Mouse (Mus musculus): ENCODE results near the gene Eif3i. TPM values are rescaled to one million over a fixed set of nuclear protein-coding genes. Genes with fewer than 3 reads are reported as not detected.

Gene Eif3i
- polyA plus RNA-seq (2012; rRNA removed), result 354 and 450 TPM in 2 replicates

DNA sequence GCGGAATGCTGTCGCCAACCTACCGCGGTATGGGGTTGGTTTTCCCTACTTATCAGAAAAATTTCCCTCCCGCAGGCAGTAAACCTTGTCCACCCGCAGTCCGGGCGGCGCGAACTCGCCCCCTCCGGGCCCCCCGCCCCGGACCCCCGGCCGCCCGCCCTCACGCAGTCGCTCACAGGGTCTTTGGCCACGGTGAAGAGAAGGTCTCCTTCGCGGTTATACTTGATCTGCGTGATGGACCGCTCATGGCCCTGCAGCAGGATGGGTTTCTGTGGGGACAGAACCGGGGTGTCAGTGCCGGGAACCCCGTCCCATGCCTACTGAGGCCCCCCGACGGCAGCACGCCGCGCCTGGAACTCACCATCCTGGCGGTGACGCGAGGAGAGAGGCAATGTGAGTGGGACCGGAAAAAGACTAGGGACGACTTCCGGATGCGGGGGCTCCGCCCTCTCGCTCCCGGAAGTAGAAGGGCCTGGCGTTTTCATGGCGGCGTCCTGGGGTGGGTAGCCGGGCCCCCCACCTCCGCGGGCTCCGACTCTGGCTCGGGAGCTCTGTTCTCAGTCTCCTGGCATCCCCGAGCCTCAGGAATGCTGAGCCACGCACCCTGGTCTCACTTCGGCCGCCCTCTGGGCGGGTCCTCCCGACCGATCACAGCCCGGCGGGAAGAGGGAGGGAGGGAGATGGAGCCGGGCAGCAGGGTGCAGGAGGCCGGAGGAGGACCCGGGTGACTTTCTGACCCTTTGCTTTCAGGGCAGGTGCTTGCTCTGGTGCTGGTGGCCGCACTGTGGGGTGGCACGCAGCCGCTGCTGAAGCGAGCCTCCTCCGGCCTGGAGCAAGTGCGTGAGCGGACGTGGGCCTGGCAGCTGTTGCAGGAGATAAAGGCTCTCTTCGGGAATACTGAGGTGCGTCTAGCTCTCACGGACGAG is at the start of gene Eif3i, which contains the start of gene Tmem234:
Eif3i (minus strand) TSS at position 416 of the 926 bp plus-strand sequence.
Tmem234 (plus strand) TSS at position 436 of the 926 bp plus-strand sequence.

DNA sequence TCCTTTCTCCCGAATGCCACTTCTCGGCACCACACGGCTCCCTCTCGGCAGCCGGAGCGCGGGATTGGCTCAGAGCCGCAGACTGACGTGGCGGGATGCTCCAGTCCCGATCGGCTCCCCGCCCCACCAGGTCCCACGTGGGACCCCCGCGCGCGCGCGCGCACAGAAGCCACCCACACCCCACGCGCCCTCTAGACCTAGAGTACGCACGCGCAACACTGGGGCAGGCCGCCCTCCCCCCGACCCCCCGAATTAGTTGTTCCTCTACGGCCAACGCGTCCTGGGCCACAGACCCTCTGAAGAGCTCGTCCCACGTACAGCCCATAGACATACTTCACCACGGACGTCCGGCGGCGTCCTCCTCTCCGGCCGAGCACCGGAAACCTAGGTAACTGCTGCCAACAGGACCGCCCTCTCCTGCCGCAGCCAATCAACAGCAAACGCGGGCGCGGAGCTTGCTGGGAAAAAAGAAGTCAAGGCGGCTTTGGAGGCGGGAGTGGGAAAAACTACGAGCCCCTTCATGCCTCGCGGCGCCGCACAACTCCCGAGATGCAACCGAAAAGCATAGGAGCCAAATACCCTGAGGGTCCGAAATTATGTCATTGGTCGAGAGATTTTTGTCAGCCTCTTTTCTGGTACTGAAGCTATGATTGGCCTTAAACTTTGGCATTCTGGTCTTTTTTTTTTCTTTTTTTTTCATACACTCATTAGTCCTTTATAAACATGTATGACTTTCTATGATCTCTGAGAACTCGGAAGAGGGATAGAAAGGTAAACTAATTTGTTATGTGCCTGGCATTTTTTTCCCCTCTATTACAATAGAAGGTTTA is 40.4 kb upstream of the Eif3i start, which contains the start of gene Txlna:
Txlna (minus strand) TSS at position 428 of the 830 bp plus-strand sequence.

DNA sequence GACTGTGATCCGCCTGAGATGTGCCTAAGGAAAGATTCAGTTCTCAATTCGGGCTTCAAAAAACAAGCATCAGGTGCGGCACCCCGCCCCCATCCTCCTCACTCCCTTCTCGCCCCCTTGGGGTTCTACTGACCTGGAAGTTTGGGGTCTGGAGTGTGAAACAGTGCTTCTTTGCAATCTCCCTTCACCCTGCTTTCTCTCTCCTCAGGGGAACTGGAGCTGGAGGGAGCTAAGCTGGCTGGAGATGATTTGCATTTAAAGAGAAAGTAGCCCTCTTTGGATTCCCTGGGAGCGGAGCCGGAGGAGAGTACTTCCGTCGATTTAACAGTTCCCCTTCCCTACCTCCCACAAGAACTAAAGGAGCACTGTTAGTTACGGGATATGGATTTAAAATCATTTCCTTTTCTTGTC is 23.2 kb upstream of the Eif3i start, which contains the start of gene Ccdc28b:
Ccdc28b (minus strand) TSS at position 267 of the 411 bp plus-strand sequence.

DNA sequence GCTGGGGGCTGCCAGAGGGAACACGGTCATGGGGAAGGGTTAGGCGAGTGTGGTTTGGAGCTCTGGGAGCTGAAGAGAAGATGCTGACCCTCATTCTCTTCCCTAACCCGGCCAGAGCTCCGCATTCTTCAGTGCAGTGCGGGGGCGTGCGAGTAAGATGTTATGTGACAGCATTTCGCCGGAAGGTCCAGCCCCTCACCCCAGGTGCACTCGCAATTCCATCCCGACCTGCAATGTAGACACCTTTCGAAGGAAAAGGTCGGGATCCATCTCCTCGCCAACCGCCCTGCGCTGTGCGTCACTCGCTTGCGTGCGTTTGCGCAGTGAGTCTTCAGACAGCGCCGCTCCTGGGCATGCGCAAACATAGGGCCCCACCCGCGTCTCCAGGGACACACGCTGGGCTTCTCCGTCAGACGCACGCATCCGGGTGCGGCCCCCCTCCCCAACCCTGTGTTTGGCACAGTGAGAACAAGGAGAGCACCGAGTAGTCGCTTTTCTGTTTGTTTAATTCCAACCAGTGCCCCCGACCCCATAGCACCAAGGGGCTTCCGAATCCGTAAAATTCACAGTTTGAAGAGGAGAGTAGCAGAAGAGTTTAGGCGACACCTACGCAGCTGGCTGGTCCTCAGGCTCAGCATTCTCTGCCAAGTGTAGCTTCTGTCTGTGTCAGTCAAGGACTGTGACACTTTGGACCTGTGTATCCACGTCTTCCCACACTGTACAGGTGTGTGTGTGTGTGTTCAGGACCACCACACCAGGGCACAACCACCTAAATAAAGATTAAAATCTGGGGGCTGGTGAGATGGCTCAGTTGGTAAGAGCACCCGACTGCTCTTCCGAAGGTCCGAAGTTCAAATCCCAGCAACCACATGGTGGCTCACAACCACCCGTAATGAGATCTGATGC is 18.6 kb upstream of the Eif3i start, which contains the start of gene Iqcc:
Iqcc (minus strand) TSS at position 314 of the 906 bp plus-strand sequence.

DNA sequence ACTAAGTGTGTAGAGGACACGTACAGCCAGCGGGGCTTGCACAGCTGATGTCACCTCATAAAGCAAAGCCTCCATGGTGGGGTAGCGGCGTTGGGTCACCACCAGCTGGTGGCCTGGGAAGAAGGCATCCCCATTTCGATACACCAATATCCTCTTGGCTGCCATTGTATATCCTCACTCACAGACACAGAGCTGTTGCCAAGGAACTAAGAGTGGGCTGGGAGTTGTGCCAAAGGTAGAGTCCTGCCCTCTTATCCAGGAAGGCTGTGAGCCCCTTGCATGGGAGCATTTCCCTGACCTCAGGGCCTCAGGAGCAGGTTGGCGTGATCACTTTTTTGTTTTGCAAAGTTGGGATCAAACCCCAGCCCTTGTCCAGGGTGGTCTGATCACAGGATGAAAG is 13.6 kb upstream of the Eif3i start, which contains the start of gene Dcdc2b:
Dcdc2b (minus strand) TSS at position 165 of the 400 bp plus-strand sequence.

DNA sequence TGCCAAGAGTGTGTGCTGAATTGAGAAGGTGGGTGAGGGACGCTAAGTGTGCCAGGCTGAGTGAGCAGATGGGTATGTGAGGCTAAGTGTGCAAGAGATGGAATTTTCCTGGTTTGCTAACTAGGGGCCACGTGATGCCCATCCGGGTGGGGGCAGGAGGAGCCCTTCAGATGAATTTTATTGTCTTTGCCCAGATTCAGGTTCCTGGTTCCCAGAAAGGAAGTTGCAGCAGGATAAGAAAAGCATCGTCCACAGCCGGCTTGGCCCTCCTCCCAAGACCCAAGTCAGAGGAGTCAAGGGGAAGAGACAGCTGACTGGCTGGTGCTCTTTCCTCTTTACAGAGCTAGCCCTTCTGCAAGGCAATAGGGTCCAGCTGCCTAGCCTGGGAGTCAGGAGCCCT is 22.0 kb downstream of the Eif3i start, which contains the start of gene Fam167b:
Fam167b (minus strand) TSS at position 84 of the 400 bp plus-strand sequence.

DNA sequence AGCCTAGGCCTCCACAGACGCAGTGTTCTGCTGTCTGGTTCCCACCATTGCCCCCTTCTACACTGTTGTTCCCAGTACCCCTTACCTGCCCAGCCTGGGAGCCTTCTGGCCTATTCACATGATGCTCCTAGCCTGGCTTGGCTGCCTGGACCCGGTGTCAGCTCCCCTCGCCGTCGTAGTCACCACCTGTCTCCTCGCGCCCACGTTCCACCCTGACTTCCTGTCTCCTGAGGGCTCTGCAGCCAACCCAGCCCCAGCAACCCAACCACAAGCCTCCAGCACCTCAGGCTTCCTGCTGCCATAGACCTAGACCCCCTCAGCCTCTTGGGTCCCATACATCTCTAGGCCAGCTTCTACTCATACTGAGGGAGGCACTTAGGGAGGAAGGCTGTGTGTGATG is 27.0 kb downstream of the Eif3i start, which contains the start of gene Lck:
Lck (minus strand) TSS at position 212 of the 400 bp plus-strand sequence.

DNA sequence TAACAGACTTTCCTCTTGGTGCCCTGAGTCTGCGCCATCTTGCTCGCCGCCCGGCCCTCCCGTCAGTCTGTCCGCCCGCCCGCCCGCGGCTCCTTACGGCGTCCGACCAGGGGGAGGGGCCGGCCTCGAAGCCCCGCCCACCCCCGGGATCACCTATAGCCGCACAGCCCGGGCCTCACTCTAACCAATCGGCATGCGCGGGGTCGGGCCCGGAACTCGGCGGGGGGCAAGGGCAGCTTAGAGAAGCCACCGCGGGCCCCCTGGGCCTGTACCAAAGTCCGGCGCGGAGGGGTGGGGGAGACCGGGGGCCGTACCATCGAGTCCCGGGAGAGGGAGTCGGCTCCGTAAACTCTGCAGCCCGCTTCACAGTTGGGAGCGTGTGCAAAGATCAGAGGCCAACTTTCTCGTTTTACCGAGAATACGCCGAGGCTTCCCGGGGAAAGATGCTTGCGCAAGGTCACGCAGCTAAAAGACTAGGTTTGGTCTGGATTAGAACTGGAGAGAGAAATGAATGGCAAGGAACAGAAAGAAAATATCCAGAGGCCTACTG is 57.8 kb downstream of the Eif3i start, which contains the start of gene Hdac1:
Hdac1 (minus strand) TSS at position 122 of the 550 bp plus-strand sequence.

Other genes starting within 250 kb of the Eif3i start
- 9.6 and 11.9 TPM in 2 replicates for gene Zbtb8a, start 222.5 kb downstream of the Eif3i start, polyA plus RNA-seq (2012; rRNA removed)
- 6.6 and 7.6 TPM in 2 replicates for gene Zbtb8b, start 159.8 kb downstream of the Eif3i start, polyA plus RNA-seq (2012; rRNA removed)
- gene Bsdc1, start 139.1 kb downstream of the Eif3i start, polyA plus RNA-seq (2012; rRNA removed), result 17.6 and 21.9 TPM in 2 replicates
- 0.12 and 0.14 TPM in 2 replicates for gene Tssk3, start 109.6 kb downstream of the Eif3i start, polyA plus RNA-seq (2012; rRNA removed)
- 0.77 and 1.3 TPM in 2 replicates for gene Fam229a, start 109.5 kb downstream of the Eif3i start, polyA plus RNA-seq (2012; rRNA removed)
- 239 and 273 TPM in 2 replicates for gene Marcksl1, start 87.1 kb downstream of the Eif3i start, polyA plus RNA-seq (2012; rRNA removed)
- gene Hdac1, start 57.9 kb downstream of the Eif3i start, polyA plus RNA-seq (2012; rRNA removed), result 44.1 and 66.6 TPM in 2 replicates
- gene Lck, start 27.0 kb downstream of the Eif3i start, polyA plus RNA-seq (2012; rRNA removed), result 3.2 and 4.3 TPM in 2 replicates
- gene Fam167b, start 22.1 kb downstream of the Eif3i start, polyA plus RNA-seq (2012; rRNA removed), result 13.2 and 17.4 TPM in 2 replicates
- 165 and 182 TPM in 2 replicates for gene Tmem234, start within 50 bp of the Eif3i start, polyA plus RNA-seq (2012; rRNA removed)
- 12.2 and 18.0 TPM in 2 replicates for gene Dcdc2b, start 13.6 kb upstream of the Eif3i start, polyA plus RNA-seq (2012; rRNA removed)
- gene Iqcc, start 18.5 kb upstream of the Eif3i start, polyA plus RNA-seq (2012; rRNA removed), result 53.4 and 62.1 TPM in 2 replicates
- 31.1 and 41.8 TPM in 2 replicates for gene Ccdc28b, start 23.3 kb upstream of the Eif3i start, polyA plus RNA-seq (2012; rRNA removed)
- gene Txlna, start 40.4 kb upstream of the Eif3i start, polyA plus RNA-seq (2012; rRNA removed), result 46.1 and 46.5 TPM in 2 replicates
- 26.9 and 33.0 TPM in 2 replicates for gene Kpna6, start 72.1 kb upstream of the Eif3i start, polyA plus RNA-seq (2012; rRNA removed)
- gene Tmem39b, start 96.2 kb upstream of the Eif3i start, polyA plus RNA-seq (2012; rRNA removed), result 53.8 and 78.5 TPM in 2 replicates
- gene Khdrbs1, start 141.7 kb upstream of the Eif3i start, polyA plus RNA-seq (2012; rRNA removed), result 50.4 and 104 TPM in 2 replicates
- 41.4 and 43.0 TPM in 2 replicates for gene Ptp4a2, start 210.6 kb upstream of the Eif3i start, polyA plus RNA-seq (2012; rRNA removed)